Mouse (Mus musculus) embryonic facial prominence, embryonic 14.5 days (tissue): ENCODE results near the gene R3hdm1. TPM values are rescaled to one million over a fixed set of nuclear protein-coding genes. Genes with fewer than 3 reads are reported as not detected.

Source experiments
- ATAC-seq: fragments of 200-750 bp; cut with Nextera tagmentation; 2 replicates; pipeline ENCODE4 v1.8.0; 2017; ENCODE audit warnings: low read depth, moderate number of reproducible peaks, moderate TSS enrichment
- DNase-seq: peaks from one replicate; pipeline ENCODE4 v3.0.0-alpha.2; 2015; ENCODE audit warnings: low spot score
- H3K27ac ChIP-seq: fragments of 300-500 bp; sonication (generic); replicated peaks from 2 replicates; pipeline ENCODE4 v1.5.1; 2014; ENCODE audit warnings: low read depth, mild to moderate bottlenecking, low read length, moderate library complexity
- H3K27me3 ChIP-seq: fragments of 300-500 bp; sonication (generic); replicated peaks from 2 replicates; pipeline ENCODE4 v1.6.1; 2014; ENCODE audit warnings: low read length; ENCODE audit not compliant: control insufficient read depth, insufficient read depth
- H3K36me3 ChIP-seq: fragments of 300-500 bp; sonication (generic); 2 replicates; pipeline ENCODE4 v1.6.1; 2014; ENCODE audit warnings: low read length, mixed read lengths; ENCODE audit not compliant: control insufficient read depth, insufficient read depth
- H3K4me1 ChIP-seq: fragments of 300-500 bp; sonication (generic); 2 replicates; pipeline ENCODE4 v1.6.1; 2014; ENCODE audit warnings: antibody characterized with exemption, low read length; ENCODE audit not compliant: control insufficient read depth, insufficient read depth
- H3K4me2 ChIP-seq: fragments of 300-500 bp; sonication (generic); 2 replicates; pipeline ENCODE4 v1.6.1; 2014; ENCODE audit warnings: low read depth, mild to moderate bottlenecking, low read length, moderate library complexity, mixed read lengths
- H3K4me3 ChIP-seq: fragments of 300-500 bp; sonication (generic); 2 replicates; pipeline ENCODE4 v1.5.1; 2014; ENCODE audit warnings: low read depth, mild to moderate bottlenecking, low read length
- H3K9ac ChIP-seq: fragments of 300-500 bp; sonication (generic); 2 replicates; pipeline ENCODE4 v1.6.1; 2014; ENCODE audit warnings: low read depth, mild to moderate bottlenecking, low read length, moderate library complexity, mixed read lengths
- H3K9me3 ChIP-seq: fragments of 300-500 bp; sonication (generic); 2 replicates; pipeline ENCODE4 v1.6.1; 2016; ENCODE audit warnings: low read length; ENCODE audit not compliant: control insufficient read depth
- WGBS: fragments of 180-500 bp; shearing (Covaris S2); extraction: QIAGEN DNeasy Blood & Tissue Kit; methylation state at CpG from one replicate; pipeline ENCODE4 v1.1.7; 2014; 5-methylcytosine and 5-hydroxymethylcytosine counted together
- polyA plus RNA-seq: library from polyadenylated mRNA; unstranded; fragments of >200 nt; fragmentation: Nextera tagmentation; extraction: Ambion mirVana; gene quantifications from 2 replicates; pipeline ENCODE4 v1.2.1, GENCODE M21; 2014

R3hdm1 gene
- polyA plus RNA-seq, 1 experiment from 2014 or later, result 58.4 TPM

DNA sequence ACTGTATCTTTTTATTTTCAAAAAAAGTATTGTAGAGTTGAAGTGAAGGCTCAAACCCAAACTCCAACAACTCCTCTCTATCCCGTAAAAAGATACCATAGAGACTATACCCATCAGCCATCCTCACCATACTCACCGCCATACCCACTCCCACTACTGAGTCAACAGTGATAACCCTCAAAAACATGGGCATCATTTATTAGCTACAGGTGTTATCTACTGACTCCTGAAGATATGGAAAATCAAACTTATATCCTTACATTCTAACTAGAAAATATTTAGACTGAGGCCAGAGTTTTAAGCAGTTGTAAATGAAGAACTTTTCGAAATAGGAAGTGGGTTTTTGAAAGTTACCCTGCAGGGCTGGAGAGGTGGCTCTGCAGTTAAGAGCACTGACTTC, 33.1 kb upstream of the R3hdm1 start:
- 90% methylated on average over 3 of the region's 3 CpGs for WGBS
- no peak for ATAC-seq

GRCm38 (mm10) chr1:128073051-128073450, 30.1 kb upstream of the R3hdm1 start:
- no peak for ATAC-seq
- WGBS, result 91% methylated on average over 6 of the region's 6 CpGs
- Histone ChIP-seq H3K27me3 (no peaks in the 10 kb centered on the region), H3K9me3 (no peaks in the 10 kb centered on the region), H3K9ac (no peak overlapping the region), H3K27ac (no peak overlapping the region), H3K36me3 (no peaks in the 10 kb centered on the region), H3K4me3 (no peak overlapping the region), H3K4me2 (no peak overlapping the region), H3K4me1 (no peaks in the 10 kb centered on the region)
- no peak for DNase-seq

More for the DNA sequence above, 33.1 kb upstream of the R3hdm1 start:
- Histone ChIP-seq H3K4me3 (no peak overlapping the region), H3K36me3 (no peaks in the 10 kb centered on the region), H3K9me3 (no peaks in the 10 kb centered on the region), H3K4me2 (no peak overlapping the region), H3K9ac (no peak overlapping the region), H3K27me3 (no peaks in the 10 kb centered on the region), H3K4me1 (no peaks in the 10 kb centered on the region), H3K27ac (no peak overlapping the region)
- DNase-seq, result no peak

DNA sequence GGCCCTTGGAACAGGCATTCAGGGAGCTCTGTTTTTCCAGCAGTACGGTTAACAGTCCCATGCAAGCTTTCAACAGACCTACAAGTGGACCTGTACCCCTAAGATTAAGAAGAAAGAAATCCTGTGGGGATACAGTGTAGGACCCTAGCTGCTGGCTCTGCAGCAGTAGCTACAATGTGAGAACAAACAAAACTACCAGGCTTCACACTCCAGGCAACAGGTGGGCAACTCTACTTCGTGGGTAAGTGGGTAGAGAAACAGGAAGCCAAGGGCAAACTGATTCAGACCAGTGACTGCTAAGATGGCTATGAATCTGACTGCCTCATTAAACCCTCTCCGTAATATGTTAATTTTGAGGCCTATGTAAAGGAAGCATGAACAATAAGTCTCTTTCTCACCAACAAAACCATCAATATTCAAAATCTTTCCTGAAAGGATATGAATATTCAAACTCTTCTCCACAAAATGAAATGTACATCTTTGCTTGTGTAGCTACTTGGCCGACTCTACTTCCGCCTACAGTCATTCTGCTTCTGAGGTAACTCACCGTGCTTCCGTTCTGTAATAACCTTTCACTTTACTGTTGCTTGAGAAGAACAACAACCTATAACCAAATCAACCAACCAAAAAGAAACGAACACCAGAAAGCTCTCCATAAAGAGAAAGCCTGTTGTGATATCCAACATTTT, 26.2 kb upstream of the R3hdm1 start:
- H3K9me3 ChIP-seq, result no peaks in the 10 kb centered on the region
- ATAC-seq (no peak), DNase-seq (no peak)
- H3K27ac ChIP-seq, result no peak overlapping the region
- no peaks in the 10 kb centered on the region for H3K27me3 ChIP-seq
- no peak overlapping the region for H3K4me3 ChIP-seq
- H3K36me3 ChIP-seq, result no peaks in the 10 kb centered on the region
- H3K9ac ChIP-seq, result no peak overlapping the region
- no peaks in the 10 kb centered on the region for H3K4me1 ChIP-seq
- WGBS, result 88% methylated on average over 8 of the region's 8 CpGs
- no peak overlapping the region for H3K4me2 ChIP-seq

DNA sequence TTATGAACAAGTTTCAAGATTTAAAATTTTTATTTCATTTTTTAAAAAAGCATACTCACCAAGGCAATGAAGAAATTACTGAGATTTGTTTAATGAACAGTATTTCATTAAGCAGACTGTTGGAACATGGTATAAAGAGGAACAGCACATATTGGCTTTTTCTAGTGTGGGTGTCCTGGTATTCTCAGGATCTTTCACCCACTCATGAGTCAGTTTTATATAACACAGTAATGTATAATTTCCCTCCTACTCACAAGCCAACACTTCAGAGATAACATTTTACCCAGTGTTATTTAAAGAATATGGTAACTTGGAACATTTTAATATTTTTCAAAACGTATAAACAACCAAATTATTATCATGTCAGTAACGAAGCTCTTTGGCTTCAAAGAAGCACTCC, 25.3 kb upstream of the R3hdm1 start:
- DNase-seq, result no peak

GRCm38 (mm10) chr1:128078646-128079045, 24.5 kb upstream of the R3hdm1 start:
- no peaks in the 10 kb centered on the region for H3K9me3 ChIP-seq
- no peak overlapping the region for H3K27ac ChIP-seq
- no peaks in the 10 kb centered on the region for H3K36me3 ChIP-seq
- no peak overlapping the region for H3K9ac ChIP-seq
- WGBS, result 96% methylated on average over 1 of the region's 1 CpGs
- H3K4me1 ChIP-seq, result no peaks in the 10 kb centered on the region
- H3K4me3 ChIP-seq, result no peak overlapping the region
- H3K27me3 ChIP-seq, result no peaks in the 10 kb centered on the region
- no peak overlapping the region for H3K4me2 ChIP-seq
- ATAC-seq (no peak), DNase-seq (no peak)

More for the DNA sequence above, 25.3 kb upstream of the R3hdm1 start:
- Histone ChIP-seq H3K9ac (no peak overlapping the region), H3K36me3 (no peaks in the 10 kb centered on the region), H3K4me1 (no peaks in the 10 kb centered on the region), H3K27me3 (no peaks in the 10 kb centered on the region), H3K4me2 (no peak overlapping the region), H3K9me3 (no peaks in the 10 kb centered on the region), H3K4me3 (no peak overlapping the region), H3K27ac (no peak overlapping the region)
- 92% methylated on average over 2 of the region's 2 CpGs for WGBS
- ATAC-seq, result no peak

- no peaks in the 10 kb centered on the region for H3K9me3 ChIP-seq
- H3K27ac ChIP-seq, result no peak overlapping the region
- H3K4me2 ChIP-seq, result no peak overlapping the region
- no peaks in the 10 kb centered on the region for H3K36me3 ChIP-seq
- H3K27me3 ChIP-seq, result no peaks in the 10 kb centered on the region
- H3K9ac ChIP-seq, result no peak overlapping the region
- DNase-seq (no peak), ATAC-seq (no peak)
- no peaks in the 10 kb centered on the region for H3K4me1 ChIP-seq
- H3K4me3 ChIP-seq, result no peak overlapping the region
- 89% methylated on average over 5 of the region's 5 CpGs for WGBS
Measured at GRCm38 (mm10) chr1:128080936-128081696, 22.0 kb upstream of the R3hdm1 start.

GRCm38 (mm10) chr1:128081873-128082272, 21.2 kb upstream of the R3hdm1 start:
- H3K4me3 ChIP-seq, result no peak overlapping the region
- H3K9ac ChIP-seq, result no peak overlapping the region
- DNase-seq, result no peak
- H3K27me3 ChIP-seq, result no peaks in the 10 kb centered on the region
- no peaks in the 10 kb centered on the region for H3K9me3 ChIP-seq
- no peaks in the 10 kb centered on the region for H3K36me3 ChIP-seq
- ATAC-seq, result no peak
- no peak overlapping the region for H3K4me2 ChIP-seq
- H3K4me1 ChIP-seq, result no peaks in the 10 kb centered on the region
- 92% methylated on average over 7 of the region's 7 CpGs for WGBS
- H3K27ac ChIP-seq, result no peak overlapping the region

GRCm38 (mm10) chr1:128082800-128083199, 20.3 kb upstream of the R3hdm1 start:
- Histone ChIP-seq H3K9me3 (no peaks in the 10 kb centered on the region), H3K4me2 (no peak overlapping the region), H3K36me3 (no peaks in the 10 kb centered on the region), H3K4me1 (no peaks in the 10 kb centered on the region), H3K27me3 (no peaks in the 10 kb centered on the region), H3K9ac (no peak overlapping the region), H3K27ac (no peak overlapping the region), H3K4me3 (no peak overlapping the region)
- 89% methylated on average over 7 of the region's 7 CpGs for WGBS
- DNase-seq (no peak), ATAC-seq (no peak)

DNA sequence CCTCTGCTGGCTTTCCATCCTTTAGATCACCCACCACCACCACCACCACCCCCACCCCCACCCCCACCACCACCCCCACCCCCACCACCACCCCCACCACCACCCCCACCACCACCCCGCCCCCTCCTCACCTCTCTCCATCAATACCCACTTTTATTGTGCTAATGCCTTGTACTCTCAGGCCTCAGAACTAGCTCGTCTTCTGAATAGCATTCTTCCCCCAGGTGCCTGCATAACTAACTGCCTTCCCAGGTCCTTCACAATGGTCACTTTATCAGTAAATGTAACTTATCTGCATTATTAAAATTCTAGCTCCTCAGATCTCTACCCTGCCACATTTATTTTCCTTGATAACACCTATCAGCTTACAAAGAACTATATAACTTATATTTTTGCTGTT, 8.4 kb upstream of the R3hdm1 start:
- no peaks in the 10 kb centered on the region for H3K4me1 ChIP-seq
- peaks cover 18% of the 10 kb centered on the region for H3K36me3 ChIP-seq
- H3K27ac ChIP-seq, result no peak overlapping the region
- ATAC-seq, result no peak
- H3K9me3 ChIP-seq, result no peaks in the 10 kb centered on the region
- no peak for DNase-seq
- WGBS, result 92% methylated on average over 1 of the region's 2 CpGs
- no peak overlapping the region for H3K4me2 ChIP-seq
- no peak overlapping the region for H3K9ac ChIP-seq
- H3K4me3 ChIP-seq, result no peak overlapping the region
- no peaks in the 10 kb centered on the region for H3K27me3 ChIP-seq
